In genomic region chr19:23074602-23075570, GRCm38 (mm10) we compare ENCODE assay signal across 29 mouse cellular contexts.
A peak's percentile ranks its signal among the peaks of the same experiment; 100 is the strongest.
DNase-seq lines count a peak whose midpoint lies in the region; ATAC-seq lines count a peak whose summit lies in the region.
"Had no signal": no experiment of that assay in that cellular context is flagged by ENCODE, and none has a peak within 500 bp of the region (broad histone marks: within the 10 kb centered on the region; RNA-seq: fewer than 3 reads in every experiment).

No protein-coding gene starts in this region.

- 0 out of 2 replicates have a peak, but pooled peaks cover 5% of the 10 kb centered on the region for H3K4me1 ChIP-seq in embryonic facial prominence, embryonic 13.5 days
- no peaks in the 10 kb centered on the region for H3K4me1 ChIP-seq in embryonic facial prominence, embryonic 10.5 days
- H3K4me1 ChIP-seq in kidney, embryonic 16.5 days (ENCODE audit: insufficient read depth, low read length): no peaks in the 10 kb centered on the region
- H3K4me1 ChIP-seq: embryonic facial prominence, embryonic 15.5 days; forebrain, embryonic 12.5 days; hindbrain, embryonic 10.5 days; hindbrain, embryonic 15.5 days; limb, embryonic 13.5 days; liver, embryonic 13.5 days; megakaryocyte, embryonic 14.5 days; midbrain, embryonic 12.5 days; neural tube, embryonic 12.5 days had no signal

- 0 out of 2 replicates have a peak overlapping the region, but pooled peaks have one; percentile 4 for H3K27ac ChIP-seq in embryonic facial prominence, embryonic 13.5 days
- H3K27ac ChIP-seq in embryonic facial prominence, embryonic 10.5 days (replicated peaks): no peak overlapping the region
- H3K27ac ChIP-seq in kidney, embryonic 16.5 days (ENCODE audit: low read length): no peak overlapping the region
- H3K27ac ChIP-seq: embryonic facial prominence, embryonic 15.5 days; forebrain, embryonic 12.5 days; hindbrain, embryonic 10.5 days; hindbrain, embryonic 15.5 days; kidney, postnatal 0 days; limb, embryonic 13.5 days; liver, embryonic 13.5 days; midbrain, embryonic 12.5 days; neural tube, embryonic 12.5 days had no signal

- ATAC-seq in embryonic facial prominence, embryonic 13.5 days (ENCODE audit: insufficient number of reproducible peaks, insufficient read depth, low FRiP score, low TSS enrichment, low read depth): no peak
- ATAC-seq in kidney, embryonic 16.5 days (ENCODE audit: low FRiP score, low TSS enrichment): no peak
- ATAC-seq: forebrain, postnatal 0 days; inflammation-experienced regulatory T-cells, adult 6 months had no signal

- no peak overlapping the region for H3K4me2 ChIP-seq in embryonic facial prominence, embryonic 13.5 days
- no peak overlapping the region for H3K4me2 ChIP-seq in kidney, embryonic 16.5 days (replicated peaks; ENCODE audit: low read depth, low read length)
- H3K4me2 ChIP-seq: embryonic facial prominence, embryonic 15.5 days; forebrain, embryonic 12.5 days; hindbrain, embryonic 15.5 days; limb, embryonic 13.5 days; liver, embryonic 13.5 days; midbrain, embryonic 12.5 days; neural tube, embryonic 12.5 days had no signal

- no peaks in the 10 kb centered on the region for H3K27me3 ChIP-seq in embryonic facial prominence, embryonic 13.5 days
- H3K27me3 ChIP-seq in embryonic facial prominence, embryonic 10.5 days (replicated peaks; ENCODE audit: low read depth, poor library complexity, severe bottlenecking): no peaks in the 10 kb centered on the region
- no peaks in the 10 kb centered on the region for H3K27me3 ChIP-seq in kidney, embryonic 16.5 days (ENCODE audit: insufficient read depth, low read length)
- H3K27me3 ChIP-seq: CH12.LX; embryonic facial prominence, embryonic 15.5 days; forebrain, embryonic 12.5 days; hindbrain, embryonic 15.5 days; limb, embryonic 13.5 days; liver, embryonic 13.5 days; midbrain, embryonic 12.5 days; neural tube, embryonic 12.5 days had no signal

- H3K36me3 ChIP-seq in embryonic facial prominence, embryonic 13.5 days: no peaks in the 10 kb centered on the region
- no peaks in the 10 kb centered on the region for H3K36me3 ChIP-seq in embryonic facial prominence, embryonic 10.5 days (replicated peaks)
- H3K36me3 ChIP-seq in kidney, embryonic 16.5 days (ENCODE audit: insufficient read depth, low read length): no peaks in the 10 kb centered on the region
- H3K36me3 ChIP-seq: embryonic facial prominence, embryonic 15.5 days; forebrain, embryonic 12.5 days; hindbrain, embryonic 10.5 days; hindbrain, embryonic 15.5 days; limb, embryonic 13.5 days; liver, embryonic 13.5 days; midbrain, embryonic 12.5 days; neural tube, embryonic 12.5 days had no signal

- H3K4me3 ChIP-seq in embryonic facial prominence, embryonic 13.5 days: no peak overlapping the region
- H3K4me3 ChIP-seq in embryonic facial prominence, embryonic 10.5 days: no peak overlapping the region
- H3K4me3 ChIP-seq in kidney, embryonic 16.5 days (ENCODE audit: low read length): no peak overlapping the region
- H3K4me3 ChIP-seq: embryonic facial prominence, embryonic 15.5 days; forebrain, embryonic 12.5 days; hindbrain, embryonic 10.5 days; hindbrain, embryonic 15.5 days; limb, embryonic 13.5 days; liver, embryonic 13.5 days; megakaryocyte, embryonic 14.5 days; midbrain, embryonic 12.5 days; myocyte; neural tube, embryonic 12.5 days had no signal

- no peak for DNase-seq in embryonic facial prominence, embryonic 10.5 days (ENCODE audit: low spot score)
- DNase-seq in kidney, postnatal 14 days: peak; percentile 51
- peak; percentile 92 for DNase-seq in ES-CJ7 (ENCODE audit: low read depth, low spot score)
- peak; percentile 62 for DNase-seq in testis, postnatal 14 days (ENCODE audit: low spot score)
- no peak for DNase-seq in Muller cell, postnatal 12 days (ENCODE audit: inconsistent ontology term)
- DNase-seq: adrenal gland, postnatal 25 days; cerebellum, adult 11-12 months; cerebellum, adult 9-11 months; forebrain, postnatal 0 days; heart, postnatal 14 days; liver, embryonic 13.5 days; lung, adult 18-20 months; lung, postnatal 4 days; right cerebral cortex, adult 18-20 months; spleen, adult 18-20 months had no signal

- H3K9me3 ChIP-seq in embryonic facial prominence, embryonic 13.5 days: no peaks in the 10 kb centered on the region
- H3K9me3 ChIP-seq in embryonic facial prominence, embryonic 10.5 days: no peaks in the 10 kb centered on the region
- H3K9me3 ChIP-seq in kidney, embryonic 16.5 days (ENCODE audit: low read length): no peaks in the 10 kb centered on the region
- H3K9me3 ChIP-seq: embryonic facial prominence, embryonic 15.5 days; forebrain, embryonic 12.5 days; hindbrain, embryonic 10.5 days; hindbrain, embryonic 15.5 days; limb, embryonic 13.5 days; liver, embryonic 13.5 days; megakaryocyte, embryonic 14.5 days; midbrain, embryonic 12.5 days; neural tube, embryonic 12.5 days had no signal

- H3K9ac ChIP-seq in embryonic facial prominence, embryonic 13.5 days: no peak overlapping the region; the same call in 1 of the 2 replicates
- H3K9ac ChIP-seq in kidney, embryonic 16.5 days (replicated peaks; ENCODE audit: low read length): no peak overlapping the region
- H3K9ac ChIP-seq: embryonic facial prominence, embryonic 15.5 days; forebrain, embryonic 12.5 days; forebrain, postnatal 0 days; hindbrain, embryonic 15.5 days; limb, embryonic 13.5 days; liver, embryonic 13.5 days; midbrain, embryonic 12.5 days; neural tube, embryonic 12.5 days had no signal

- WGBS in embryonic facial prominence, embryonic 13.5 days: 81% methylated on average over 14 of the region's 14 CpGs
- 81% methylated on average over 14 of the region's 14 CpGs for WGBS in embryonic facial prominence, embryonic 10.5 days
- 82% methylated on average over 14 of the region's 14 CpGs for WGBS in kidney, embryonic 16.5 days

Comparison
In these comparisons a context has a peak if more than half of its experiments do, and no peak if none do; other contexts are left out.
1. DNase-seq: peak in kidney, postnatal 14 days (single experiment), ES-CJ7 (single experiment) and testis, postnatal 14 days (single experiment); none in embryonic facial prominence, embryonic 10.5 days (single experiment) and Muller cell, postnatal 12 days (single experiment).